Comparison of ENCODE assay signal across 18 mouse cellular contexts in the genomic region with DNA sequence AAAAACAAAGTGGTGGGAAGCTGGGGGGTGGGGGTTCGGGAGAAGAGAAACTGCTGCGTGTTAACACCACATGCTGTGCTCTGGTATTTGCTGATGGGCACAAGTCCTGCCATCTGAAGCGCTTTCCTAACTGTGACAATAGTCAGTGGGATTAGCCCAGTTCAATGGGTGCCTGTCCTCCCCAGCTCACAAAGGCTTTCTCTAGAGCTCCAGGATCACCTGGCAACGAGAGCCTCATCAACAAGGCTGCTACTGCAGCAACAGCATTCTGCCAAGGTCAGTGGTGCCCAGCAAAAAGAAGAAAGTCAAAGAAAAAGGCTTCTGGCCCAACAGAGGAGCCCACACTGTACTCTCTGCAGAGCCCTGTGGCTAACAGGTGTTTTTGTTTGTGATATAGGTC. TPM values are rescaled to one million over a fixed set of nuclear protein-coding genes. Genes with fewer than 3 reads are reported as not detected.
DNase-seq lines count a peak whose midpoint lies in the region; ATAC-seq and TF ChIP-seq lines count a peak whose summit lies in the region.
"Had no signal": no experiment of that assay in that cellular context is flagged by ENCODE, and none has a peak within 500 bp of the region (broad histone marks: within the 10 kb centered on the region; RNA-seq: fewer than 3 reads in every experiment).

No protein-coding gene starts in this region.

- H3K27ac ChIP-seq in hindbrain, postnatal 0 days = no peak overlapping the region
- no peak overlapping the region for H3K27ac ChIP-seq in hindbrain, embryonic 12.5 days
- H3K27ac ChIP-seq: embryonic facial prominence, embryonic 12.5 days; limb, embryonic 13.5 days; neural tube, embryonic 12.5 days had no signal

- H3K4me2 ChIP-seq in hindbrain, postnatal 0 days (ENCODE audit: low read depth, low read length) = no peak overlapping the region
- no peak overlapping the region for H3K4me2 ChIP-seq in hindbrain, embryonic 12.5 days (replicated peaks)
- H3K4me2 ChIP-seq: embryonic facial prominence, embryonic 12.5 days; limb, embryonic 13.5 days; neural tube, embryonic 12.5 days had no signal

- H3K4me3 ChIP-seq in hindbrain, postnatal 0 days (ENCODE audit: low read length) = no peak overlapping the region
- H3K4me3 ChIP-seq in hindbrain, embryonic 12.5 days = no peak overlapping the region
- H3K4me3 ChIP-seq: embryonic facial prominence, embryonic 12.5 days; limb, embryonic 13.5 days; neural tube, embryonic 12.5 days had no signal

- H3K4me1 ChIP-seq in hindbrain, postnatal 0 days (ENCODE audit: insufficient read depth, low read length) = no peaks in the 10 kb centered on the region
- peaks cover 4% of the 10 kb centered on the region; the same call in 1 of the 2 replicates for H3K4me1 ChIP-seq in hindbrain, embryonic 12.5 days
- H3K4me1 ChIP-seq: embryonic facial prominence, embryonic 12.5 days; limb, embryonic 13.5 days had no signal

- intact Hi-C loops in left cerebral cortex, postnatal 14 days (cut with DNase I) = no loop called here

- no peak overlapping the region for H3K9ac ChIP-seq in hindbrain, postnatal 0 days (replicated peaks; ENCODE audit: low read length)
- H3K9ac ChIP-seq in hindbrain, embryonic 12.5 days = no peak overlapping the region
- H3K9ac ChIP-seq: embryonic facial prominence, embryonic 12.5 days; limb, embryonic 13.5 days; neural tube, embryonic 12.5 days had no signal

- H3K27me3 ChIP-seq in hindbrain, postnatal 0 days (ENCODE audit: insufficient read depth, low read length) = no peaks in the 10 kb centered on the region
- H3K27me3 ChIP-seq in hindbrain, embryonic 12.5 days = no peaks in the 10 kb centered on the region
- H3K27me3 ChIP-seq: embryonic facial prominence, embryonic 12.5 days; limb, embryonic 13.5 days; neural tube, embryonic 12.5 days; Patski had no signal

- H3K36me3 ChIP-seq in hindbrain, postnatal 0 days (ENCODE audit: insufficient read depth, low read length) = no peaks in the 10 kb centered on the region
- no peaks in the 10 kb centered on the region for H3K36me3 ChIP-seq in hindbrain, embryonic 12.5 days
- H3K36me3 ChIP-seq: embryonic facial prominence, embryonic 12.5 days; limb, embryonic 13.5 days; neural tube, embryonic 12.5 days had no signal

- no peaks in the 10 kb centered on the region for H3K9me3 ChIP-seq in hindbrain, postnatal 0 days (ENCODE audit: low read length)
- H3K9me3 ChIP-seq in hindbrain, embryonic 12.5 days (replicated peaks) = no peaks in the 10 kb centered on the region
- H3K9me3 ChIP-seq: embryonic facial prominence, embryonic 12.5 days; limb, embryonic 13.5 days; neural tube, embryonic 12.5 days had no signal

- ATAC-seq in hindbrain, postnatal 0 days = peak; percentile 58
- no peak for ATAC-seq in hindbrain, embryonic 12.5 days (ENCODE audit: low FRiP score)
- ATAC-seq: activated CD4-positive, CD25-positive, alpha-beta regulatory T cell, adult 4 months; Patski had no signal

- 12% methylated on average over 4 of the region's 4 CpGs for WGBS in hindbrain, postnatal 0 days
- 10% methylated on average over 4 of the region's 4 CpGs for WGBS in hindbrain, embryonic 12.5 days

- peak; percentile 46 for DNase-seq in hindbrain, postnatal 0 days (ENCODE audit: low spot score)
- peak; percentile 39 for DNase-seq in ovary, adult 18-20 months (ENCODE audit: low spot score)
- no peak for DNase-seq in ovary, postnatal 14 days (ENCODE audit: low spot score)
- peak; percentile 27 for DNase-seq in brain, adult 2 months (ENCODE audit: low read depth, low spot score)
- DNase-seq in retina, embryonic 14.5 days (ENCODE audit: low spot score) = peak; percentile 25
- no peak for DNase-seq in left cerebral cortex, postnatal 14 days (ENCODE audit: low spot score in 2 of 2)
- no peak for DNase-seq in lung, postnatal 25 days (ENCODE audit: low spot score)
- DNase-seq: cerebellum, adult 8-10 months; gastrocnemius, postnatal 10 days; spleen, adult 18-20 months; thymus, postnatal 36 days had no signal

- no peak for TF ChIP-seq CTCF in hindbrain, postnatal 0 days (IDR thresholded peaks at IDR 0.05; ENCODE audit: low read depth)

RNA-seq across cellular contexts. Expression of a gene that starts 58.2 kb away (rescaled TPM):
- 42.8 and 56.9 TPM in 2 replicates for total RNA-seq in hindbrain, postnatal 0 days (2014; rRNA removed)
- 9.5 and 10.6 TPM in 2 replicates for polyA plus RNA-seq in hindbrain, postnatal 0 days (2015; fragmentation: Nextera tagmentation; extraction: Ambion mirVana)
- 12.9 and 13.2 TPM in 2 replicates for polyA plus RNA-seq in hindbrain, embryonic 12.5 days (2016; fragmentation: Nextera tagmentation; extraction: Ambion mirVana)
- total RNA-seq in left cerebral cortex, postnatal 14 days (2021) = 10 to 100 TPM; 59.1 to 70.6 TPM
- total RNA-seq: monocyte, adult 5-6 weeks had no signal

Comparison
In these comparisons a context has a peak if more than half of its experiments do, and no peak if none do; other contexts are left out.
1. DNase-seq: peak in hindbrain, postnatal 0 days (single experiment), ovary, adult 18-20 months (single experiment), brain, adult 2 months (single experiment) and retina, embryonic 14.5 days (single experiment); none in ovary, postnatal 14 days (single experiment), left cerebral cortex, postnatal 14 days (0 of 2) and lung, postnatal 25 days (single experiment).